Mouse (Mus musculus) hindbrain, embryonic 16.5 days (tissue): ENCODE results near the gene Tenm4. TPM values are rescaled to one million over a fixed set of nuclear protein-coding genes. Genes with fewer than 3 reads are reported as not detected.

Experiments used
- ATAC-seq: fragments of 200-750 bp; cut with Nextera tagmentation; 2 replicates; pipeline ENCODE4 v1.8.0; 2017; ENCODE audit warnings: moderate TSS enrichment, moderate library complexity
- H3K27ac ChIP-seq: fragments of 300-500 bp; sonication (generic); 2 replicates; pipeline ENCODE4 v1.5.1; 2014; ENCODE audit warnings: low read depth, mild to moderate bottlenecking, control low read depth, low read length, moderate library complexity
- H3K27me3 ChIP-seq: fragments of 300-500 bp; sonication (generic); replicated peaks from 2 replicates; pipeline ENCODE4 v1.6.1; 2014; ENCODE audit warnings: low read length; ENCODE audit not compliant: control insufficient read depth, insufficient read depth
- H3K36me3 ChIP-seq: fragments of 300-500 bp; sonication (generic); 2 replicates; pipeline ENCODE4 v1.6.1; 2014; ENCODE audit warnings: mild to moderate bottlenecking, low read length, moderate library complexity, mixed read lengths; ENCODE audit not compliant: control insufficient read depth, insufficient read depth
- H3K4me1 ChIP-seq: fragments of 300-500 bp; sonication (generic); 2 replicates; pipeline ENCODE4 v1.6.1; 2014; ENCODE audit warnings: low read depth, low read length; ENCODE audit not compliant: control insufficient read depth, insufficient read depth
- H3K4me2 ChIP-seq: fragments of 300-500 bp; sonication (generic); 2 replicates; pipeline ENCODE4 v1.6.1; 2014; ENCODE audit warnings: mild to moderate bottlenecking, low read length, control low read depth, moderate library complexity
- H3K4me3 ChIP-seq: fragments of 300-500 bp; sonication (generic); 2 replicates; pipeline ENCODE4 v1.5.1; 2014; ENCODE audit warnings: mild to moderate bottlenecking, low read length, control low read depth, moderate library complexity
- H3K9ac ChIP-seq: fragments of 300-500 bp; sonication (generic); 2 replicates; pipeline ENCODE4 v1.6.1; 2014; ENCODE audit warnings: low read depth, mild to moderate bottlenecking, control low read depth, low read length, moderate library complexity
- H3K9me3 ChIP-seq: fragments of 300-500 bp; sonication (generic); 2 replicates; pipeline ENCODE4 v1.6.1; 2014; ENCODE audit warnings: mild to moderate bottlenecking, low read length, moderate library complexity; ENCODE audit not compliant: control insufficient read depth
- WGBS: fragments of 180-500 bp; shearing (Covaris S2); extraction: QIAGEN DNeasy Blood & Tissue Kit; methylation state at CpG from one replicate; pipeline ENCODE4 v1.1.7; 2014; 5-methylcytosine and 5-hydroxymethylcytosine counted together
- polyA plus RNA-seq: library from polyadenylated mRNA; unstranded; fragments of >200 nt; fragmentation: Nextera tagmentation; extraction: Ambion mirVana; gene quantifications from 2 replicates; pipeline ENCODE4 v1.2.1, GENCODE M21; 2015

Gene Tenm4
- polyA plus RNA-seq, 1 experiment from 2014 or later: 32.4 TPM

- Histone ChIP-seq H3K9me3 (no peaks in the 10 kb centered on the region), H3K27me3 (no peaks in the 10 kb centered on the region), H3K36me3 (no peaks in the 10 kb centered on the region), H3K9ac (no peak overlapping the region), H3K4me1 (peaks cover 5% of the 10 kb centered on the region; the same call in 1 of the 2 replicates), H3K27ac (no peak overlapping the region), H3K4me3 (no peak overlapping the region), H3K4me2 (no peak overlapping the region)
- no peak for ATAC-seq
- WGBS: 65% methylated on average over 4 of the region's 4 CpGs
Observed at GRCm38 (mm10) chr7:96500797-96501196, 329.8 kb downstream of the Tenm4 start.

GRCm38 (mm10) chr7:96502321-96502973, 331.4 kb downstream of the Tenm4 start:
- Histone ChIP-seq H3K9me3 (no peaks in the 10 kb centered on the region), H3K27me3 (no peaks in the 10 kb centered on the region), H3K27ac (no peak overlapping the region), H3K36me3 (no peaks in the 10 kb centered on the region), H3K9ac (no peak overlapping the region), H3K4me2 (no peak overlapping the region), H3K4me1 (peaks cover 5% of the 10 kb centered on the region; the same call in 1 of the 2 replicates), H3K4me3 (no peak overlapping the region)
- WGBS: 49% methylated on average over 11 of the region's 11 CpGs
- peak; percentile 62; the same call in 1 of the 2 replicates for ATAC-seq

GRCm38 (mm10) chr7:96505538-96505937, 334.5 kb downstream of the Tenm4 start:
- H3K9me3 ChIP-seq: no peaks in the 10 kb centered on the region
- 53% methylated on average over 6 of the region's 6 CpGs for WGBS
- H3K4me1 ChIP-seq: peaks cover 5% of the 10 kb centered on the region; the same call in 1 of the 2 replicates
- no peak overlapping the region for H3K9ac ChIP-seq
- peak; percentile 53; the same call in 1 of the 2 replicates for ATAC-seq
- H3K27me3 ChIP-seq: no peaks in the 10 kb centered on the region
- H3K4me2 ChIP-seq: no peak overlapping the region
- H3K36me3 ChIP-seq: no peaks in the 10 kb centered on the region
- H3K4me3 ChIP-seq: no peak overlapping the region
- H3K27ac ChIP-seq: no peak overlapping the region; the same call in 1 of the 2 replicates

GRCm38 (mm10) chr7:96507046-96507445, 336.0 kb downstream of the Tenm4 start:
- 87% methylated on average over 8 of the region's 8 CpGs for WGBS
- Histone ChIP-seq H3K4me1 (peaks cover 5% of the 10 kb centered on the region), H3K9me3 (no peaks in the 10 kb centered on the region), H3K9ac (no peak overlapping the region), H3K36me3 (no peaks in the 10 kb centered on the region), H3K4me2 (no peak overlapping the region), H3K27me3 (no peaks in the 10 kb centered on the region), H3K4me3 (no peak overlapping the region), H3K27ac (no peak overlapping the region)
- no peak for ATAC-seq

GRCm38 (mm10) chr7:96510396-96510795, 339.4 kb downstream of the Tenm4 start:
- Histone ChIP-seq H3K4me1 (no peaks in the 10 kb centered on the region; the same call in none of the 2 replicates), H3K4me3 (no peak overlapping the region), H3K27me3 (no peaks in the 10 kb centered on the region), H3K4me2 (no peak overlapping the region), H3K9me3 (no peaks in the 10 kb centered on the region), H3K27ac (no peak overlapping the region), H3K9ac (no peak overlapping the region), H3K36me3 (no peaks in the 10 kb centered on the region)
- ATAC-seq: no peak
- WGBS: 90% methylated on average over 5 of the region's 5 CpGs

GRCm38 (mm10) chr7:96511018-96511609, 340.1 kb downstream of the Tenm4 start:
- no peaks in the 10 kb centered on the region for H3K9me3 ChIP-seq
- H3K4me3 ChIP-seq: no peak overlapping the region
- WGBS: 91% methylated on average over 7 of the region's 7 CpGs
- H3K4me1 ChIP-seq: no peaks in the 10 kb centered on the region; the same call in none of the 2 replicates
- H3K27me3 ChIP-seq: no peaks in the 10 kb centered on the region
- no peak overlapping the region for H3K4me2 ChIP-seq
- no peaks in the 10 kb centered on the region for H3K36me3 ChIP-seq
- H3K9ac ChIP-seq: no peak overlapping the region
- H3K27ac ChIP-seq: no peak overlapping the region
- ATAC-seq: no peak

- Histone ChIP-seq H3K27me3 (no peaks in the 10 kb centered on the region), H3K9ac (no peak overlapping the region), H3K4me2 (no peak overlapping the region), H3K27ac (no peak overlapping the region), H3K4me3 (no peak overlapping the region), H3K36me3 (no peaks in the 10 kb centered on the region), H3K9me3 (no peaks in the 10 kb centered on the region), H3K4me1 (no peaks in the 10 kb centered on the region; the same call in none of the 2 replicates)
- 57% methylated on average over 14 of the region's 14 CpGs for WGBS
- peak; percentile 46 for ATAC-seq
Observed at GRCm38 (mm10) chr7:96511953-96512511, 341.0 kb downstream of the Tenm4 start.

GRCm38 (mm10) chr7:96519216-96519615, 348.2 kb downstream of the Tenm4 start:
- WGBS: 4% methylated on average over 2 of the region's 2 CpGs
- Histone ChIP-seq H3K27ac (no peak overlapping the region), H3K36me3 (no peaks in the 10 kb centered on the region), H3K4me3 (no peak overlapping the region), H3K9me3 (no peaks in the 10 kb centered on the region), H3K9ac (no peak overlapping the region), H3K4me1 (no peaks in the 10 kb centered on the region), H3K4me2 (no peak overlapping the region), H3K27me3 (no peaks in the 10 kb centered on the region)
- ATAC-seq: no peak

GRCm38 (mm10) chr7:96521956-96522355, 350.9 kb downstream of the Tenm4 start:
- 54% methylated on average over 7 of the region's 7 CpGs for WGBS
- H3K27me3 ChIP-seq: no peaks in the 10 kb centered on the region
- no peaks in the 10 kb centered on the region for H3K36me3 ChIP-seq
- H3K27ac ChIP-seq: no peak overlapping the region
- H3K9ac ChIP-seq: no peak overlapping the region
- no peaks in the 10 kb centered on the region for H3K9me3 ChIP-seq
- ATAC-seq: peak; percentile 35
- H3K4me3 ChIP-seq: no peak overlapping the region
- no peaks in the 10 kb centered on the region for H3K4me1 ChIP-seq
- no peak overlapping the region for H3K4me2 ChIP-seq
